Mouse (Mus musculus) C2C12 (cell line): ENCODE results near the gene Cdc42ep4. TPM values are rescaled to one million over a fixed set of nuclear protein-coding genes. Genes with fewer than 3 reads are reported as not detected.

Experiments used
- H3K27me3 ChIP-seq: one replicate; pipeline ENCODE4 v1.6.1; 2011; ENCODE audit not compliant: control insufficient read depth, insufficient read depth, insufficient read length
- H3K36me3 ChIP-seq: one replicate; pipeline ENCODE4 v1.6.1; 2011; ENCODE audit not compliant: control insufficient read depth, insufficient read depth
- H3K4me3 ChIP-seq: one replicate; pipeline ENCODE4 v1.5.1; 2011; ENCODE audit warnings: mild to moderate bottlenecking, control low read depth; ENCODE audit not compliant: poor library complexity, insufficient read depth, severe bottlenecking
- H3K79me2 ChIP-seq: one replicate; pipeline ENCODE4 v1.6.1; 2011; ENCODE audit not compliant: control insufficient read depth, insufficient read depth
- H3K79me3 ChIP-seq: one replicate; pipeline ENCODE4 v1.6.1; 2011; ENCODE audit warnings: low read depth, control low read depth
- H3ac ChIP-seq: one replicate; pipeline ENCODE3; 2011; ENCODE audit warnings: low read depth; ENCODE audit not compliant: control insufficient read depth, insufficient read length
- CEBPB ChIP-seq: IDR thresholded peaks from one replicate; pipeline ENCODE4 v1.6.1; 2011; ENCODE audit warnings: low read depth, mild to moderate bottlenecking, control low read depth, moderate library complexity
- CTCF ChIP-seq: IDR thresholded peaks from one replicate; pipeline ENCODE4 v1.5.1; 2011; ENCODE audit not compliant: control insufficient read depth, insufficient read depth, insufficient read length
- FOSL1 ChIP-seq: IDR thresholded peaks from one replicate; pipeline ENCODE4 v1.8.0; 2011; ENCODE audit warnings: mild to moderate bottlenecking, low read length; ENCODE audit not compliant: poor library complexity, insufficient read depth, severe bottlenecking
- MAX ChIP-seq: IDR thresholded peaks from one replicate; pipeline ENCODE4 v1.6.1; 2011; ENCODE audit warnings: mild to moderate bottlenecking, control low read depth
- MYOD1 ChIP-seq: IDR thresholded peaks from one replicate; pipeline ENCODE4 v1.6.1; 2011; ENCODE audit warnings: low read depth; ENCODE audit not compliant: control insufficient read depth, insufficient read length
- MYOG ChIP-seq: IDR thresholded peaks from one replicate; pipeline ENCODE4 v1.6.1; 2011; ENCODE audit not compliant: control insufficient read depth, insufficient read length; ENCODE audit errors: extremely low read depth
- USF1 ChIP-seq: IDR thresholded peaks from one replicate; pipeline ENCODE4 v1.6.1; 2011; ENCODE audit warnings: low read depth, mild to moderate bottlenecking, control low read depth, moderate library complexity
- polyA plus RNA-seq: library from polyadenylated mRNA; unstranded; fragments of >200 nt; fragmentation: generic; extraction: Trizol; gene quantifications from one replicate; pipeline ENCODE4 v1.2.1, GENCODE M21; 2012; ENCODE audit warnings: missing spikeins

Gene Cdc42ep4
- polyA plus RNA-seq, 1 experiment: 13.0 TPM

GRCm38 (mm10) chr11:113683957-113684706 lies 67.5 kb downstream of the Cdc42ep4 start, which contains the start of the genes Fam104a and D11Wsu47e:
Fam104a (minus strand) TSS chr11:113684155.
D11Wsu47e (plus strand) TSS chr11:113684412.
- TF ChIP-seq CTCF (no peak), FOSL1 (no peak), CEBPB (no peak), MAX (peak; percentile 97)
- Histone ChIP-seq H3K79me2 (peaks cover 77% of the 10 kb centered on the region), H3K79me3 (peaks cover 67% of the 10 kb centered on the region), H3K36me3 (peaks cover 32% of the 10 kb centered on the region), H3K27me3 (no peaks in the 10 kb centered on the region), H3ac (peak within 1 kb of the TSS; percentile 97), H3K4me3 (peak within 1 kb of the TSS; percentile 98)

GRCm38 (mm10) chr11:113683627-113683956 lies 68.1 kb downstream of the Cdc42ep4 start:
- Histone ChIP-seq H3K79me2 (peaks cover 83% of the 10 kb centered on the region), H3K4me3 (peak overlapping the region; percentile 98), H3ac (peak overlapping the region; percentile 97), H3K79me3 (peaks cover 71% of the 10 kb centered on the region), H3K36me3 (peaks cover 28% of the 10 kb centered on the region), H3K27me3 (no peaks in the 10 kb centered on the region)
- no peak for TF ChIP-seq USF1
- no peak for TF ChIP-seq CEBPB
- no peak for TF ChIP-seq CTCF
- no peak for TF ChIP-seq MYOD1
- no peak for TF ChIP-seq MYOG
- TF ChIP-seq MAX: no peak
- no peak for TF ChIP-seq FOSL1

GRCm38 (mm10) chr11:113682897-113683626 lies 68.6 kb downstream of the Cdc42ep4 start:
- H3K79me3 ChIP-seq: peaks cover 76% of the 10 kb centered on the region
- H3ac ChIP-seq: peak overlapping the region; percentile 97
- H3K4me3 ChIP-seq: peak overlapping the region; percentile 98
- peaks cover 23% of the 10 kb centered on the region for H3K36me3 ChIP-seq
- H3K27me3 ChIP-seq: no peaks in the 10 kb centered on the region
- peaks cover 88% of the 10 kb centered on the region for H3K79me2 ChIP-seq
- TF ChIP-seq MYOD1 (no peak), CTCF (no peak), MAX (no peak), MYOG (no peak), FOSL1 (no peak), USF1 (no peak), CEBPB (no peak)

GRCm38 (mm10) chr11:113681979-113682378 lies 69.7 kb downstream of the Cdc42ep4 start:
- TF ChIP-seq MYOD1: no peak
- TF ChIP-seq CEBPB: no peak
- TF ChIP-seq FOSL1: no peak
- no peak for TF ChIP-seq CTCF
- no peak for TF ChIP-seq MAX
- no peak for TF ChIP-seq MYOG
- TF ChIP-seq USF1: no peak
- Histone ChIP-seq H3K4me3 (no peak overlapping the region), H3K79me2 (peaks cover 95% of the 10 kb centered on the region), H3ac (no peak overlapping the region), H3K27me3 (no peaks in the 10 kb centered on the region), H3K36me3 (peaks cover 13% of the 10 kb centered on the region), H3K79me3 (peaks cover 82% of the 10 kb centered on the region)

- no peak for TF ChIP-seq CEBPB
- peak; percentile 87 for TF ChIP-seq MYOD1
- TF ChIP-seq MYOG: no peak
- TF ChIP-seq CTCF: no peak
Measured at GRCm38 (mm10) chr11:113680954-113681353, 70.7 kb downstream of the Cdc42ep4 start.

More at GRCm38 (mm10) chr11:113680954-113681353, 70.7 kb downstream of the Cdc42ep4 start:
- Histone ChIP-seq H3ac (no peak overlapping the region), H3K79me3 (peaks cover 87% of the 10 kb centered on the region), H3K36me3 (peaks cover 21% of the 10 kb centered on the region), H3K4me3 (no peak overlapping the region), H3K79me2 (peaks cover 95% of the 10 kb centered on the region), H3K27me3 (no peaks in the 10 kb centered on the region)
